Mouse (Mus musculus): ENCODE data around the gene Papola.

The Papola gene

GRCm38 (mm10) chr12:105784196-105784999 lies at the start of gene Papola:
Gene Papola, plus strand, starts transcription at chr12:105784694.
- Histone ChIP-seq H3K36me3 (ENCODE audit: insufficient read depth, low read length) (peaks cover 21% of the 10 kb centered on the region), H3K9me3 (ENCODE audit: low read length) (no peaks in the 10 kb centered on the region), H3K27me3 (ENCODE audit: insufficient read depth, low read length) (no peaks in the 10 kb centered on the region), H3K4me1 (replicated peaks; ENCODE audit: low read depth, low read length) (peaks cover 57% of the 10 kb centered on the region), H3K4me3 (replicated peaks; ENCODE audit: low read length) (peak within 1 kb of the TSS; percentile 91)
- TF ChIP-seq POU5F1 (IDR thresholded peaks at IDR 0.05; ENCODE audit: borderline replicate concordance, low read length) (no peak), NANOG (IDR thresholded peaks at IDR 0.05; ENCODE audit: borderline replicate concordance, low read length) (no peak), CTCF (conservative IDR thresholded peaks at IDR 0.05; ENCODE audit: low read length) (no peak)

GRCm38 (mm10) chr12:105735226-105735888 lies 49.1 kb upstream of the Papola start:
- TF ChIP-seq CTCF (conservative IDR thresholded peaks at IDR 0.05; ENCODE audit: low read length) (no peak), NANOG (IDR thresholded peaks at IDR 0.05; ENCODE audit: borderline replicate concordance, low read length) (no peak), POU5F1 (IDR thresholded peaks at IDR 0.05; ENCODE audit: borderline replicate concordance, low read length) (no peak)
- peaks cover 74% of the 10 kb centered on the region for H3K4me1 ChIP-seq (replicated peaks; ENCODE audit: low read depth, low read length)
- H3K27me3 ChIP-seq (ENCODE audit: insufficient read depth, low read length) = no peaks in the 10 kb centered on the region
- no peaks in the 10 kb centered on the region for H3K36me3 ChIP-seq (ENCODE audit: insufficient read depth, low read length)
- H3K4me3 ChIP-seq (replicated peaks; ENCODE audit: low read length) = 0 out of 2 replicates have a peak overlapping the region, but pooled peaks have one; percentile 35
- no peaks in the 10 kb centered on the region for H3K9me3 ChIP-seq (ENCODE audit: low read length)

GRCm38 (mm10) chr12:105735889-105736251 lies 48.6 kb upstream of the Papola start:
- TF ChIP-seq POU5F1 (IDR thresholded peaks at IDR 0.05; ENCODE audit: borderline replicate concordance, low read length) = no peak
- TF ChIP-seq CTCF (conservative IDR thresholded peaks at IDR 0.05; ENCODE audit: low read length) = no peak
- no peak for TF ChIP-seq NANOG (IDR thresholded peaks at IDR 0.05; ENCODE audit: borderline replicate concordance, low read length)
- no peaks in the 10 kb centered on the region for H3K36me3 ChIP-seq (ENCODE audit: insufficient read depth, low read length)
- no peaks in the 10 kb centered on the region for H3K27me3 ChIP-seq (ENCODE audit: insufficient read depth, low read length)
- H3K4me1 ChIP-seq (replicated peaks; ENCODE audit: low read depth, low read length) = peaks cover 71% of the 10 kb centered on the region
- no peak overlapping the region for H3K4me3 ChIP-seq (replicated peaks; ENCODE audit: low read length)
- H3K9me3 ChIP-seq (ENCODE audit: low read length) = no peaks in the 10 kb centered on the region

- Histone ChIP-seq H3K4me1 (replicated peaks; ENCODE audit: low read depth, low read length) (peaks cover 70% of the 10 kb centered on the region), H3K27me3 (ENCODE audit: insufficient read depth, low read length) (no peaks in the 10 kb centered on the region), H3K36me3 (ENCODE audit: insufficient read depth, low read length) (no peaks in the 10 kb centered on the region), H3K9me3 (ENCODE audit: low read length) (no peaks in the 10 kb centered on the region), H3K4me3 (replicated peaks; ENCODE audit: low read length) (no peak overlapping the region; the same call in 1 of the 2 replicates)
- TF ChIP-seq CTCF (conservative IDR thresholded peaks at IDR 0.05; ENCODE audit: low read length) (no peak), NANOG (IDR thresholded peaks at IDR 0.05; ENCODE audit: borderline replicate concordance, low read length) (no peak), POU5F1 (IDR thresholded peaks at IDR 0.05; ENCODE audit: borderline replicate concordance, low read length) (no peak)
These were observed 46.0 kb upstream of the Papola start for GRCm38 (mm10) chr12:105738316-105739096.

- H3K9me3 ChIP-seq (ENCODE audit: low read length) = peaks cover 7% of the 10 kb centered on the region
- H3K4me3 ChIP-seq (replicated peaks; ENCODE audit: low read length) = no peak overlapping the region
- H3K36me3 ChIP-seq (ENCODE audit: insufficient read depth, low read length) = no peaks in the 10 kb centered on the region
- peaks cover 61% of the 10 kb centered on the region for H3K4me1 ChIP-seq (replicated peaks; ENCODE audit: low read depth, low read length)
- TF ChIP-seq CTCF (conservative IDR thresholded peaks at IDR 0.05; ENCODE audit: low read length) (no peak), POU5F1 (IDR thresholded peaks at IDR 0.05; ENCODE audit: borderline replicate concordance, low read length) (no peak), NANOG (IDR thresholded peaks at IDR 0.05; ENCODE audit: borderline replicate concordance, low read length) (no peak)
- H3K27me3 ChIP-seq (ENCODE audit: insufficient read depth, low read length) = no peaks in the 10 kb centered on the region
These were observed 44.8 kb upstream of the Papola start for GRCm38 (mm10) chr12:105739656-105740055.

DNA sequence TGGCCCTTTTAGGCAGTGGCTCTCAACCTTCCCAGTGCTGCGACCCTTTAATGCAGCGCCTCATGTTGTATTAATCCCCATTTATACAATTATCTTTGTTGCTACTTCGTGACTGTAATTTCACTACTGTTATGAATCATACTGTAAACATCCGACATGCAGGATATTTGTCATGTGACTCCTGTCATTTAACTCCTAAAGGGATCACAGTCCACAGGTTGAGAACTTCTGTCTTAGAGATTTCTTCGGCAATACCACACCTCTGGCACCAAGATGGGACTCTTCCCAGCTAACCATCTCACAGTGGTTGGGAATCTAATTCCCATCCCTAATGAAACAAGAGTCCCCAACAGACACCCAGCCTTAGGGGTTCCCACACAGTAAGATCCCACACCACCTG lies 36.4 kb upstream of the Papola start:
- Histone ChIP-seq H3K9me3 (ENCODE audit: low read length) (peaks cover 19% of the 10 kb centered on the region), H3K36me3 (ENCODE audit: insufficient read depth, low read length) (no peaks in the 10 kb centered on the region), H3K4me1 (replicated peaks; ENCODE audit: low read depth, low read length) (peaks cover 9% of the 10 kb centered on the region), H3K27me3 (ENCODE audit: insufficient read depth, low read length) (no peaks in the 10 kb centered on the region), H3K4me3 (replicated peaks; ENCODE audit: low read length) (no peak overlapping the region)
- no peak for TF ChIP-seq NANOG (IDR thresholded peaks at IDR 0.05; ENCODE audit: borderline replicate concordance, low read length)
- TF ChIP-seq CTCF (conservative IDR thresholded peaks at IDR 0.05; ENCODE audit: low read length) = no peak

DNA sequence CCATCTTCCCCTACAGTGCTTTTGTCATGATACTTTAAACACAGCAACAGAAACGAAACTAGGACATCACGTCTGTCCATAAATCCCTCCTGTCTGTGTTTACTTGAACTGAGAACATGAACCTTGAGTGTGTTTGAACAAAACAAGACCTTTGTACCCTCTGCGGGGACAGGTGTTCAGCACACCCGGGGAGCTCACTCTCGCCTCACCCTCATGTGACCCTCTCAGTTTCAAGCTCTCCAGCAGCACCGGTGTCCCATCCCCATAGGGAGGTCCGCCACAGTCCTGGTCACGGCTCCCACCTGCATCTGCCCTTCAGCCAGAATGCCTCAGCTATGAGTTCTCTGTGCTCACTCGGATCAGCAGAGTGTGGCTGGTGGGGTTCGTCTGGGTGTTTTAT lies 30.7 kb upstream of the Papola start:
- H3K4me3 ChIP-seq (replicated peaks; ENCODE audit: low read length) = no peak overlapping the region
- TF ChIP-seq NANOG (IDR thresholded peaks at IDR 0.05; ENCODE audit: borderline replicate concordance, low read length) (no peak), CTCF (conservative IDR thresholded peaks at IDR 0.05; ENCODE audit: low read length) (no peak), POU5F1 (IDR thresholded peaks at IDR 0.05; ENCODE audit: borderline replicate concordance, low read length) (no peak)

More for the DNA sequence above, 30.7 kb upstream of the Papola start:
- Histone ChIP-seq H3K27me3 (ENCODE audit: insufficient read depth, low read length) (no peaks in the 10 kb centered on the region), H3K36me3 (ENCODE audit: insufficient read depth, low read length) (no peaks in the 10 kb centered on the region), H3K9me3 (ENCODE audit: low read length) (peaks cover 8% of the 10 kb centered on the region), H3K4me1 (replicated peaks; ENCODE audit: low read depth, low read length) (peaks cover 36% of the 10 kb centered on the region)

Data from E14TG2a.4 (cell line).